In the genomic region with DNA sequence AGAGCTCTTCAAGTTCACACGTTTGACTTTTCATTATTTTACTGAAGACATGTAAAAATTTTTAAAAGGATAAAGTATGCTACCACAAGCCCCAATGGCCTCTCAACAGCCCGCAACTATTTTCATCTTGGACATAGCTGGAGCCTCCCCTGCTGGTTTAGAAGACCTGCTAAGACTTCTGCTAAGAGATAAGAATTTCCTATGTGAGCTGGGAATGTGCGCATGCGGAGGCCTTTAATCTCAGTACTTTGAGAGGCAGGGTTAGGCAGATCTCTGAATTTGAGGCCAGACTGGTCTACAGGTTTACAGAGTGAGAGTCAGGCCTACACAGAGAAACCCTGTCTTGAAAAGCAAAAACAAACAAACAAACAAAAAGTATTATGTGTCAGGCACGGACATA, we compare ENCODE assay signal across 21 mouse cellular contexts. TPM values are rescaled to one million over a fixed set of nuclear protein-coding genes. Genes with fewer than 3 reads are reported as not detected.
DNase-seq lines count a peak whose midpoint lies in the region; ATAC-seq lines count a peak whose summit lies in the region.
"Had no signal": no experiment of that assay in that cellular context is flagged by ENCODE, and none has a peak within 500 bp of the region (broad histone marks: within the 10 kb centered on the region; RNA-seq: fewer than 3 reads in every experiment).

No protein-coding gene starts in this region.

- no peaks in the 10 kb centered on the region for H3K9me3 ChIP-seq in heart, embryonic 14.5 days (ENCODE audit: control insufficient read depth, low read length)
- H3K9me3 ChIP-seq in liver, embryonic 16.5 days (replicated peaks; ENCODE audit: control insufficient read depth, low read length): no peaks in the 10 kb centered on the region
- no peaks in the 10 kb centered on the region for H3K9me3 ChIP-seq in embryonic facial prominence, embryonic 10.5 days
- H3K9me3 ChIP-seq: limb, embryonic 13.5 days; midbrain, embryonic 12.5 days had no signal

- H3K4me3 ChIP-seq in heart, embryonic 14.5 days (ENCODE audit: control insufficient read depth in 1 of 2, insufficient read depth in 1 of 2, low read depth in 1 of 2, low read length in 2 of 2): no peak overlapping the region
- no peak overlapping the region for H3K4me3 ChIP-seq in liver, embryonic 16.5 days (ENCODE audit: low read depth, low read length)
- no peak overlapping the region for H3K4me3 ChIP-seq in embryonic facial prominence, embryonic 10.5 days
- H3K4me3 ChIP-seq: limb, embryonic 13.5 days; midbrain, embryonic 12.5 days had no signal

- H3K4me1 ChIP-seq in heart, embryonic 14.5 days (ENCODE audit: control insufficient read depth in 2 of 2, insufficient read depth in 2 of 2, low read length in 2 of 2): peaks cover 5 to 27% of the 10 kb centered on the region in 2 experiments
- H3K4me1 ChIP-seq in liver, embryonic 16.5 days (ENCODE audit: control insufficient read depth, low read depth, low read length): peaks cover 9% of the 10 kb centered on the region
- peaks cover 7% of the 10 kb centered on the region; the same call in 1 of the 2 replicates for H3K4me1 ChIP-seq in embryonic facial prominence, embryonic 10.5 days

- no peak overlapping the region for H3K9ac ChIP-seq in heart, embryonic 14.5 days (ENCODE audit: low read length)
- no peak overlapping the region for H3K9ac ChIP-seq in liver, embryonic 16.5 days (ENCODE audit: low read depth, low read length)
- H3K9ac ChIP-seq: hindbrain, embryonic 14.5 days; limb, embryonic 13.5 days; lung, embryonic 14.5 days; midbrain, embryonic 12.5 days had no signal

- H3K27me3 ChIP-seq in heart, embryonic 14.5 days (ENCODE audit: control insufficient read depth, insufficient read depth, low read length): no peaks in the 10 kb centered on the region
- H3K27me3 ChIP-seq in liver, embryonic 16.5 days (ENCODE audit: control insufficient read depth, insufficient read depth, low read depth, low read length): no peaks in the 10 kb centered on the region
- H3K27me3 ChIP-seq in embryonic facial prominence, embryonic 10.5 days (replicated peaks; ENCODE audit: low read depth, poor library complexity, severe bottlenecking): no peaks in the 10 kb centered on the region
- H3K27me3 ChIP-seq: limb, embryonic 13.5 days; midbrain, embryonic 12.5 days had no signal

- H3K27ac ChIP-seq in heart, embryonic 14.5 days (replicated peaks in 1 of 2; ENCODE audit: control insufficient read depth in 1 of 2, insufficient read depth in 1 of 2, low read depth in 2 of 2, low read length in 2 of 2): peak overlapping the region; percentile 9 to 29; a peak in 2 of 4 replicates
- no peak overlapping the region for H3K27ac ChIP-seq in liver, embryonic 16.5 days (ENCODE audit: low read length)
- no peak overlapping the region for H3K27ac ChIP-seq in embryonic facial prominence, embryonic 10.5 days (replicated peaks)
- H3K27ac ChIP-seq: hindbrain, embryonic 14.5 days; kidney, postnatal 0 days; limb, embryonic 13.5 days; midbrain, embryonic 12.5 days had no signal

- DNase-seq in heart, adult 11 months: no peak
- DNase-seq in c-Kit-positive CD71-negative TER-119-negative erythroid progenitor cells, embryonic 14.5 days (ENCODE audit: low read depth): peak; percentile 8
- DNase-seq in embryonic facial prominence, embryonic 10.5 days (ENCODE audit: low spot score): no peak
- DNase-seq in cerebellum, adult 11 months: no peak
- DNase-seq: cerebellum, adult 8-10 months; cerebellum, postnatal 36 days; embryo, embryonic 11 days; gastrocnemius, postnatal 14 days; heart, adult 18-20 months; kidney, adult 2 months; layer of hippocampus, adult 9-11 months; lung, embryonic 14.5 days; right cerebral cortex, postnatal 14 days had no signal

- WGBS in heart, embryonic 14.5 days: 17% methylated on average over 5 of the region's 5 CpGs
- 31% methylated on average over 5 of the region's 5 CpGs for WGBS in liver, embryonic 16.5 days (ENCODE audit: insufficient replicate concordance)
- WGBS in embryonic facial prominence, embryonic 10.5 days: 80% methylated on average over 5 of the region's 5 CpGs

- H3K4me2 ChIP-seq in heart, embryonic 14.5 days (ENCODE audit: low read length): no peak overlapping the region; the same call in 1 of the 2 replicates
- no peak overlapping the region for H3K4me2 ChIP-seq in liver, embryonic 16.5 days (ENCODE audit: low read depth, low read length)
- H3K4me2 ChIP-seq: hindbrain, embryonic 14.5 days; limb, embryonic 13.5 days; lung, embryonic 14.5 days; midbrain, embryonic 12.5 days had no signal

- H3K36me3 ChIP-seq in heart, embryonic 14.5 days (ENCODE audit: control insufficient read depth, insufficient read depth, low read length): peaks cover 3% of the 10 kb centered on the region; the same call in 1 of the 2 replicates
- H3K36me3 ChIP-seq in liver, embryonic 16.5 days (ENCODE audit: control insufficient read depth, insufficient read depth): no peaks in the 10 kb centered on the region
- H3K36me3 ChIP-seq in embryonic facial prominence, embryonic 10.5 days (replicated peaks): peaks cover 44% of the 10 kb centered on the region

- ATAC-seq in heart, embryonic 14.5 days (ENCODE audit: insufficient number of reproducible peaks, insufficient read depth, low FRiP score, low read depth): no peak
- 0 out of 2 replicates have a peak, but pooled peaks have one; percentile 12 for ATAC-seq in erythroblast, adult 5-6 weeks (replicated peaks; ENCODE audit: low FRiP score, poor library complexity, severe bottlenecking)
- ATAC-seq in liver, embryonic 16.5 days (ENCODE audit: low read depth): 0 out of 2 replicates have a peak, but pooled peaks have one; percentile 41
- ATAC-seq: forebrain, embryonic 14.5 days had no signal

RNA-seq across cellular contexts. Expression of gene Yaf2, which starts 11.4 kb away (rescaled TPM):
- polyA plus RNA-seq in heart, embryonic 14.5 days (2014; fragmentation: Nextera tagmentation; extraction: Ambion mirVana): 87.9 and 89.6 TPM in 2 replicates
- 22.2 and 27.3 TPM in 2 replicates for total RNA-seq in erythroblast, adult 5-6 weeks (2015; ENCODE audit: low replicate concordance)
- 7.4 and 11.7 TPM in 2 replicates for total RNA-seq in erythroblast, adult 5-6 weeks (2017; ENCODE audit: low replicate concordance)
- polyA plus RNA-seq in liver, embryonic 16.5 days (2015; fragmentation: Nextera tagmentation; extraction: Ambion mirVana): 11.9 and 12.9 TPM in 2 replicates
- polyA plus RNA-seq in embryonic facial prominence, embryonic 10.5 days (2016; fragmentation: Nextera tagmentation; extraction: Ambion mirVana): 104 and 113 TPM in 2 replicates

RNA-seq across cellular contexts. Expression of gene Gxylt1, which starts 50.4 kb away (rescaled TPM):
- polyA plus RNA-seq in heart, embryonic 14.5 days (2014; fragmentation: Nextera tagmentation; extraction: Ambion mirVana): 8.7 and 9.5 TPM in 2 replicates
- 6.9 and 9.2 TPM in 2 replicates for total RNA-seq in erythroblast, adult 5-6 weeks (2015; ENCODE audit: low replicate concordance)
- 8.4 and 11.0 TPM in 2 replicates for total RNA-seq in erythroblast, adult 5-6 weeks (2017; ENCODE audit: low replicate concordance)
- polyA plus RNA-seq in liver, embryonic 16.5 days (2015; fragmentation: Nextera tagmentation; extraction: Ambion mirVana): 2.8 and 2.9 TPM in 2 replicates
- polyA plus RNA-seq in embryonic facial prominence, embryonic 10.5 days (2016; fragmentation: Nextera tagmentation; extraction: Ambion mirVana): 18.8 and 21.1 TPM in 2 replicates

Comparison
In these comparisons a context has a peak if more than half of its experiments do, and no peak if none do; other contexts are left out.
1. H3K27ac ChIP-seq: peak in heart, embryonic 14.5 days (2 of 2); none in liver, embryonic 16.5 days (single experiment) and embryonic facial prominence, embryonic 10.5 days (single experiment).